Mouse (Mus musculus): Measurements from ENCODE around the gene Insr. TPM values are rescaled to one million over a fixed set of nuclear protein-coding genes. Genes with fewer than 3 reads are reported as not detected.

Gene Insr
- total and polyA plus RNA-seq, 3 experiments = 2.1 to 4.6 (median 3.0) TPM

DNA sequence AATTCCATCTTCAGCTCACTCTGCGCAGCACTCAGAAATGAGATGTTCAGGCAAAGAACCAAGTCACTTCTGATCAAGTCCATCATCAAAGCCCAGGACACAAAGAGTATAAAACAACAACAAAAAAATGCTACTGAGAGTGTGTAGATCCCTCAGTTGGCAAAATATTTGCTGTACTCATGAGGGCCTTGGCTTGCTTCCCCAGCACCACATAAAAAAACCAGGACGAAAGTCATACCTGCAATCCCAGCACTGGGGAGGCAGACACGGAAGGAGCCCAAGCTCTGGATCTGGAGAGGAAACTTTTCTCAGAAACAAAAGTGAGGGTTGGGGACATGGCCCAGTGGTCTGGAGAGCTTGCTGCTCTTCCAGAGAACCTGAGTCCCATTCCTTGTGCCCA, 69.5 kb downstream of the Insr start:
- in situ Hi-C loops (cut with MboI; ENCODE audit: low pct_ligation_motif_present, low pct_unique_long_range_greater_than_20kb, low sequenced_read_pairs) = no loop called here
- Histone ChIP-seq H3K27ac (ENCODE audit: insufficient read depth, low read depth) (no peak overlapping the region), H3K4me1 (ENCODE audit: control insufficient read depth in 1 of 2, insufficient read depth in 2 of 2) (peaks cover 0 to 2% of the 10 kb centered on the region in 2 experiments; a peak in 1 of 4 replicates), H3K9me3 (replicated peaks; ENCODE audit: low read length) (peaks cover 2% of the 10 kb centered on the region), H3K79me2 (replicated peaks; ENCODE audit: control insufficient read depth, extremely low read depth, insufficient read depth, poor library complexity, severe bottlenecking) (no peaks in the 10 kb centered on the region), H3K27me3 (replicated peaks) (no peaks in the 10 kb centered on the region), H3K36me3 (replicated peaks in 1 of 2; ENCODE audit: control insufficient read depth in 1 of 2, insufficient read depth in 1 of 2, low read length in 1 of 2) (peaks cover 0 to 51% of the 10 kb centered on the region in 2 experiments), H3K4me3 (replicated peaks in 1 of 3; ENCODE audit: low read depth in 2 of 3, low read length in 2 of 3, poor library complexity in 1 of 3) (no peak overlapping the region), H3K9ac (ENCODE audit: insufficient read depth, low read depth) (no peak overlapping the region), H3K4me2 (ENCODE audit: insufficient read depth, low read depth, poor library complexity, severe bottlenecking) (no peak overlapping the region)
- TF ChIP-seq ELF1 (IDR thresholded peaks at IDR 0.05; ENCODE audit: low read depth, low read length) = no peak
- no peak for TF ChIP-seq ZNF384 (IDR thresholded peaks at IDR 0.05; ENCODE audit: low read depth, low read length)
- no peak for TF ChIP-seq SIN3A (IDR thresholded peaks at IDR 0.05; ENCODE audit: low read length)
- no peak for TF ChIP-seq NELFE (IDR thresholded peaks at IDR 0.05; ENCODE audit: low read depth, low read length)
- TF ChIP-seq ZC3H11A (IDR thresholded peaks at IDR 0.05; ENCODE audit: low read depth, low read length) = no peak
- no peak for TF ChIP-seq PAX5 (IDR thresholded peaks at IDR 0.05; ENCODE audit: low read length)
- TF ChIP-seq SMC3 (IDR thresholded peaks at IDR 0.05; ENCODE audit: low read depth, low read length) = no peak
- TF ChIP-seq HCFC1 (IDR thresholded peaks at IDR 0.05; ENCODE audit: low read depth, low read length) = no peak
- TF ChIP-seq BHLHE40 (IDR thresholded peaks at IDR 0.05; ENCODE audit: low read depth, low read length) = no peak
- TF ChIP-seq ZKSCAN1 (IDR thresholded peaks at IDR 0.05; ENCODE audit: borderline replicate concordance, low read depth, low read length) = no peak
- no peak for TF ChIP-seq USF1 (IDR thresholded peaks at IDR 0.05; ENCODE audit: low read depth, low read length)
- TF ChIP-seq MEF2A (IDR thresholded peaks at IDR 0.05; ENCODE audit: borderline replicate concordance, low read depth, low read length) = no peak
- no peak for TF ChIP-seq RAD21 (IDR thresholded peaks at IDR 0.05; ENCODE audit: low read depth, low read length)
- no peak for TF ChIP-seq ETS1 (conservative IDR thresholded peaks at IDR 0.05; ENCODE audit: low read depth, low read length)
- no peak for TF ChIP-seq MYC (IDR thresholded peaks at IDR 0.05; ENCODE audit: low read depth, low read length)
- no peak for TF ChIP-seq CHD2 (IDR thresholded peaks at IDR 0.05; ENCODE audit: low read length)
- TF ChIP-seq CHD1 (IDR thresholded peaks at IDR 0.05; ENCODE audit: low read depth, low read length) = no peak
- no peak for TF ChIP-seq CTCF (conservative IDR thresholded peaks at IDR 0.05 in 1 of 2, IDR thresholded peaks at IDR 0.05 in 1 of 2; ENCODE audit: low read depth in 2 of 2, low read length in 2 of 2)
- TF ChIP-seq MAZ (IDR thresholded peaks at IDR 0.05; ENCODE audit: low read depth, low read length) = no peak
- TF ChIP-seq EP300 (IDR thresholded peaks at IDR 0.05; ENCODE audit: low read length) = no peak
- no peak for DNase-seq (ENCODE audit: extremely low read depth)
- dilution Hi-C loops (cut with MboI; ENCODE audit: extremely low pct_ligation_motif_present, extremely low pct_unique_long_range_greater_than_20kb, low sequenced_read_pairs) = no loop called here

- no peaks in the 10 kb centered on the region for H3K4me1 ChIP-seq (ENCODE audit: control insufficient read depth in 1 of 2, insufficient read depth in 2 of 2)
- in situ Hi-C loops (cut with MboI; ENCODE audit: low pct_ligation_motif_present, low pct_unique_long_range_greater_than_20kb, low sequenced_read_pairs) = no loop called here
- H3K27ac ChIP-seq (ENCODE audit: insufficient read depth, low read depth) = no peak overlapping the region
- no peak overlapping the region for H3K9ac ChIP-seq (ENCODE audit: insufficient read depth, low read depth)
- TF ChIP-seq CTCF (conservative IDR thresholded peaks at IDR 0.05 in 1 of 2, IDR thresholded peaks at IDR 0.05 in 1 of 2; ENCODE audit: low read depth in 2 of 2, low read length in 2 of 2) (no peak), PAX5 (IDR thresholded peaks at IDR 0.05; ENCODE audit: low read length) (no peak), KAT2A (IDR thresholded peaks at IDR 0.05; ENCODE audit: insufficient replicate concordance, low read length) (no peak), HCFC1 (IDR thresholded peaks at IDR 0.05; ENCODE audit: low read depth, low read length) (no peak)
- no peak overlapping the region for H3K4me2 ChIP-seq (ENCODE audit: insufficient read depth, low read depth, poor library complexity, severe bottlenecking)
- no peaks in the 10 kb centered on the region for H3K79me2 ChIP-seq (replicated peaks; ENCODE audit: control insufficient read depth, extremely low read depth, insufficient read depth, poor library complexity, severe bottlenecking)
- H3K27me3 ChIP-seq (replicated peaks) = no peaks in the 10 kb centered on the region
- H3K36me3 ChIP-seq (replicated peaks in 1 of 2; ENCODE audit: control insufficient read depth in 1 of 2, insufficient read depth in 1 of 2, low read length in 1 of 2) = peaks cover 0 to 58% of the 10 kb centered on the region in 2 experiments
- DNase-seq (ENCODE audit: extremely low read depth) = no peak
- dilution Hi-C loops (cut with MboI; ENCODE audit: extremely low pct_ligation_motif_present, extremely low pct_unique_long_range_greater_than_20kb, low sequenced_read_pairs) = no loop called here
- no peaks in the 10 kb centered on the region for H3K9me3 ChIP-seq (replicated peaks; ENCODE audit: low read length)
- no peak overlapping the region for H3K4me3 ChIP-seq (replicated peaks in 1 of 3; ENCODE audit: low read depth in 2 of 3, low read length in 2 of 3, poor library complexity in 1 of 3)
These were observed 70.1 kb downstream of the Insr start for GRCm38 (mm10) chr8:3209268-3209667.

All from CH12.LX (cell line).